Mouse (Mus musculus) Patski (cell line): Measurements from ENCODE around the gene Pik3r4. TPM values are rescaled to one million over a fixed set of nuclear protein-coding genes. Genes with fewer than 3 reads are reported as not detected.

Experiments used
- ATAC-seq: fragments of 100-300 bp; one replicate; pipeline ENCODE4 v1.8.0; 2021
- CTCF ChIA-PET: fragments of 350-600 bp; sonication (Branson Sonifier 250); formaldehyde crosslinking; loops from one replicate; lab custom pipeline; 2022; ENCODE audit warnings: inconsistent platforms; lab: Charles Lee
- POLR2A ChIA-PET: fragments of 350-600 bp; sonication (Branson Sonifier 250); formaldehyde crosslinking; loops from one replicate; lab custom pipeline; 2022; ENCODE audit warnings: antibody characterized with exemption, inconsistent platforms; lab: Charles Lee
- DNase-seq: peaks from one replicate; pipeline ENCODE4 v3.0.0-alpha.2; 2011; ENCODE audit warnings: low read depth, low spot score
- H3K27me3 ChIP-seq: fragments of 371-371 bp; one replicate; pipeline ENCODE4 v1.5.1; 2021
- CTCF ChIP-seq: fragments of 100-300 bp; IDR thresholded peaks from one replicate; pipeline ENCODE4 v1.5.1; 2021
- in situ Hi-C: fragments of 300-500 bp; cut with MboI; formaldehyde crosslinking; loops from 3 replicates; pipeline ENCODE4 v1.11.1; 2018; ENCODE audit warnings: low pct_unique_long_range_greater_than_20kb, mixed read lengths
- polyA plus RNA-seq: library from polyadenylated mRNA; unstranded; gene quantifications from one replicate; pipeline ENCODE4 v1.2.3, GENCODE M21; 2021

Gene Pik3r4
- polyA plus RNA-seq, 1 experiment from 2014 or later = 27.6 TPM

DNA sequence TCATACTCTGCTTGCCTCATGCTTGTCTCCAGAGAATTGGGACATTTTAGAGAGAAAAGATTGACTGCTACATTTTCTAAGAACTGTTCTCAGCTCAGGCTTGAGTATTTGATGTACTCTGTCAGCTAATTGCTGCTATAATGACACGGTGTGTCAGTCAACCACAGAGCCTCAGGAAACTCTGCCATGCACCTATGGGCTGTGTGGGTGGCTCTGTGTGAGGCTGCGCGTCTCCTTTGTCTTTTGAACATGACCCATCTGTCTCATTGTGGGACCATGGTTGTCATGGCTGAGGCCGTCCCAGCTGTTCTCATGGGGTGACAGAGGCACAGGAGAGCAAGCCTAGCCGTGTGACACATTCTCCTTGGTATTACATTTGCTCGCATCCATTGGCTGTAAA lies 17.1 kb downstream of the Pik3r4 start:
- in situ Hi-C loops = no loop called here
- ATAC-seq (no peak), DNase-seq (no peak)
- POLR2A ChIA-PET = no interaction called here
- no peaks in the 10 kb centered on the region for H3K27me3 ChIP-seq
- no peak for TF ChIP-seq CTCF
- CTCF ChIA-PET = no interaction called here

GRCm38 (mm10) chr9:105665269-105665668 lies 22.5 kb downstream of the Pik3r4 start:
- DNase-seq (no peak), ATAC-seq (no peak)
- ChIA-PET CTCF (no interaction called here), POLR2A (no interaction called here)
- H3K27me3 ChIP-seq = no peaks in the 10 kb centered on the region
- no peak for TF ChIP-seq CTCF
- in situ Hi-C loops = no loop called here

- no peak for ATAC-seq
These were observed 28.1 kb downstream of the Pik3r4 start for GRCm38 (mm10) chr9:105670916-105671315.

DNA sequence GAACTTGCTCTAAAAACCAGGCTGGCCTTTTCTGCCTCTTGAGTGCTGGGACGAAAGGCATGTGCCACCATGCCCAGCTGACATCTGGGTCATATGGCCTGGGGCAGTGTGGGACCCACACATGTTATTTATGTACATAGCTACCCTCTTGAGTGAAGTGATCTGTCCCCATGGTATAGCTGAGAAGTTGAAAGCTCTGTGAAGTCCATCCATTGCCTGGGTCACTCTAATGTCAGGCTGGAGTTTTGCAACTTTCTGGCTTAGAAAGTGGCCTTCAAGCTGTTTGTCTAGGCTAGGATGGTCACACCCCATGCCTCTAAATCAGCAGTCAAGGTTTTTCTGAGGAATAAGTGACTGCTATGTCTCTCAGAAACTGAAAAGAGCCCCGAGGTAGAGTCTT lies 29.3 kb downstream of the Pik3r4 start:
- no peak for ATAC-seq
- CTCF ChIA-PET = interaction anchor here (2.2 kb wide), 1 partner anchor 13 kb away, joined by 7 read pairs; no protein-coding TSS in a partner anchor

More at GRCm38 (mm10) chr9:105670916-105671315, 28.1 kb downstream of the Pik3r4 start:
- DNase-seq = no peak
- ChIA-PET POLR2A (no interaction called here), CTCF (interaction anchor here (1.4 to 2.2 kb wide), 2 partner anchors 14 to 25 kb away, joined by 3 to 7 read pairs; no protein-coding TSS in a partner anchor)
- in situ Hi-C loops = no loop called here
- H3K27me3 ChIP-seq = no peaks in the 10 kb centered on the region
- no peak for TF ChIP-seq CTCF

GRCm38 (mm10) chr9:105675941-105676340 lies 33.2 kb downstream of the Pik3r4 start:
- in situ Hi-C loops = loop anchor here (25.0 kb wide), 2 partner anchors 311 to 436 kb away; no protein-coding TSS in a partner anchor
- no peak for DNase-seq
- CTCF ChIA-PET = no interaction called here
- H3K27me3 ChIP-seq = no peaks in the 10 kb centered on the region
- no peak for TF ChIP-seq CTCF
- ATAC-seq = no peak
- POLR2A ChIA-PET = no interaction called here

More for the DNA sequence above, 29.3 kb downstream of the Pik3r4 start:
- no peaks in the 10 kb centered on the region for H3K27me3 ChIP-seq
- in situ Hi-C loops = no loop called here
- no peak for TF ChIP-seq CTCF
- no peak for DNase-seq
- POLR2A ChIA-PET = no interaction called here

GRCm38 (mm10) chr9:105681386-105681785 lies 38.6 kb downstream of the Pik3r4 start:
- ATAC-seq = no peak
- in situ Hi-C loops = loop anchor here (25.0 kb wide), 2 partner anchors 306 to 431 kb away; no protein-coding TSS in a partner anchor
- no peaks in the 10 kb centered on the region for H3K27me3 ChIP-seq
- DNase-seq = no peak
- ChIA-PET POLR2A (no interaction called here), CTCF (no interaction called here)
- no peak for TF ChIP-seq CTCF

- in situ Hi-C loops = loop anchor here (25.0 kb wide), 2 partner anchors 303 to 428 kb away; no protein-coding TSS in a partner anchor
- POLR2A ChIA-PET = no interaction called here
- ATAC-seq (no peak), DNase-seq (no peak)
- CTCF ChIA-PET = interaction anchor here (1.5 kb wide), 1 partner anchor 13 kb away, joined by 7 read pairs; no protein-coding TSS in a partner anchor
- TF ChIP-seq CTCF = no peak
- H3K27me3 ChIP-seq = no peaks in the 10 kb centered on the region
These were observed 41.9 kb downstream of the Pik3r4 start for GRCm38 (mm10) chr9:105684549-105685165.

DNA sequence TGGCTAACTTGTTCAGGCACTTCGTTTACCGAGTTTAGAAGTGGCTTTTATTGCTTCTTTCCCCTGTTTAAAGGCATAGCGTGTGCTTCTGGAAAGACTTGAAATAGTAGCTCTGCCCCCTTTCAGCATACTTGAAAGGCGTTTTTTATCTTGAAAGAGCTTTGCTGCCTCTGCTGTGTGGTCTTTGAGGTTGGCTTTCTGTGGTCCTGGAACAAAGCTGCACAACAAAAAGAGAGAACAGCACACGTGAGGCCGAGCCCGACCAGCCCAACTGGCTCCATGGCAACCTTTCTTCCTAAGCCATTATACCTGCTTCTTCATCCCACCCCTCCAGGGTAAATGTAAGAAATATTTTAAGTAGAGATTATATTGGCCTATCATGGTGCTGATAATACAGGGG lies 46.7 kb downstream of the Pik3r4 start:
- no peak for ATAC-seq
- POLR2A ChIA-PET = no interaction called here
- no peak for TF ChIP-seq CTCF
- H3K27me3 ChIP-seq = no peaks in the 10 kb centered on the region
- CTCF ChIA-PET = no interaction called here
- in situ Hi-C loops = loop anchor here (25.0 kb wide), 2 partner anchors 298 to 423 kb away; no protein-coding TSS in a partner anchor
- no peak for DNase-seq

GRCm38 (mm10) chr9:105692472-105692871 lies 49.7 kb downstream of the Pik3r4 start:
- DNase-seq (no peak), ATAC-seq (no peak)
- ChIA-PET CTCF (no interaction called here), POLR2A (interaction anchor here (0.7 kb wide), 1 partner anchor 301 kb away, joined by 3 read pairs; no protein-coding TSS in a partner anchor)
- in situ Hi-C loops = loop anchor here (5.0 to 25.0 kb wide), 3 partner anchors 170 to 420 kb away; no protein-coding TSS in a partner anchor
- H3K27me3 ChIP-seq = no peaks in the 10 kb centered on the region
- TF ChIP-seq CTCF = no peak

DNA sequence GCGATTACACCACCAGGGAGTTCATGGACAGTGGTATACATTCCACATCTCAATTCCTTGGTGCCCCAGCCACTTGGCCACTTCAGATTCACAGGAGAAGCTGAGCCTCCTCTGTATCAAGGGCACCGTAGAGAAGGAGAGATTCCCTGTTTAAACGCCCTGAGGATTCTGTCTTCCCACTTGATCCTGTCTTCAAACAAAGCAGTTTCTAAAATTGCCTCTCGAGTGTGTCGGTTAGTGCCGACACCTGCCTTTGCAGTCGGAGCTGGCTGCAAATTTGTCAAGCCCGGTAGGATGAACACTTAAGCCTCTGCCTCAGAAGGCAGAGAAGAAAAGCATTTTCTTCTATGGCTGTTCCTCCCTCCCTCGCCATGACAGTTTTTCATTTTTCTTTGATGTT lies 50.3 kb downstream of the Pik3r4 start:
- CTCF ChIA-PET = interaction anchor here (1.5 kb wide), 1 partner anchor 420 kb away, joined by 5 read pairs; no protein-coding TSS in a partner anchor
- TF ChIP-seq CTCF = no peak
- H3K27me3 ChIP-seq = no peaks in the 10 kb centered on the region
- in situ Hi-C loops = loop anchor here (5.0 to 25.0 kb wide), 3 partner anchors 169 to 419 kb away; no protein-coding TSS in a partner anchor
- DNase-seq (no peak), ATAC-seq (no peak)
- POLR2A ChIA-PET = no interaction called here

GRCm38 (mm10) chr9:105693854-105694253 lies 51.1 kb downstream of the Pik3r4 start:
- ChIA-PET CTCF (interaction anchor here (1.2 to 1.5 kb wide), 4 partner anchors 9 to 419 kb away, joined by 4 to 6 read pairs (median 5); no protein-coding TSS in a partner anchor), POLR2A (no interaction called here)
- peak; percentile 85 for TF ChIP-seq CTCF
- peak; percentile 9 for DNase-seq
- no peaks in the 10 kb centered on the region for H3K27me3 ChIP-seq
- in situ Hi-C loops = loop anchor here (5.0 to 25.0 kb wide), 3 partner anchors 168 to 418 kb away; no protein-coding TSS in a partner anchor
- ATAC-seq = no peak
